Mouse (Mus musculus) thymus, adult 2 months (tissue): ENCODE data around the gene Tspan31.

Source experiments
- CTCF ChIP-seq: fragments of 200-500 bp; IDR thresholded peaks from 2 replicates; pipeline ENCODE4 v1.5.1; 2012; ENCODE audit warnings: mild to moderate bottlenecking, control low read depth, low read length, moderate library complexity, borderline replicate concordance; ENCODE audit not compliant: control insufficient read depth, poor library complexity, insufficient read depth; ENCODE audit errors: extremely low read depth
- POLR2A ChIP-seq: fragments of 200-500 bp; IDR thresholded peaks from 2 replicates; pipeline ENCODE4 v1.6.1; 2012; ENCODE audit warnings: mild to moderate bottlenecking, low read length, control low read depth, moderate library complexity; ENCODE audit not compliant: control insufficient read depth, poor library complexity, insufficient read depth; ENCODE audit errors: extremely low read depth

DNA sequence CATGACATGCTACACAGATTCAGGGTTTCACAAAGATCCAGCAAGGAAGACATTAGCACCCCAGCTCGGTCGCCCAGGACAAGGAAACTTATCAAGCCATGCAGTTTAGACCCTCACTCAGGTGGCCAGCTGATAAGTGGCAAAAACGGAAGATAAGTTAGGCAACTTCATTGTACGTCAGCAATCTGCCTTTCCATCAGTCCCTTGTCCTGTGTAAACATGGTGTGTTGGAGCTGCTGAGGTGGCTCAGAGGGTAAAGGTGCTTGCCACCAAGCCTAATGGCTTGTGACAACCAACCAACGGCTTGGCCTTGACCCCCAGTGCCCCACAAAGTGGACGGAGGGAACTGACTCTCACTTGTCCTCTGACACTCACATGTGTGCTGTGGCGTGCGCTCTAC is 30.4 kb upstream of the Tspan31 start:
- TF ChIP-seq POLR2A (no peak), CTCF (no peak)
